Mouse (Mus musculus): ENCODE results near the gene Mogs. TPM values are rescaled to one million over a fixed set of nuclear protein-coding genes. Genes with fewer than 3 reads are reported as not detected.

The Mogs gene
- polyA plus RNA-seq, 1 experiment from 2014 or later: 34.9 TPM

DNA sequence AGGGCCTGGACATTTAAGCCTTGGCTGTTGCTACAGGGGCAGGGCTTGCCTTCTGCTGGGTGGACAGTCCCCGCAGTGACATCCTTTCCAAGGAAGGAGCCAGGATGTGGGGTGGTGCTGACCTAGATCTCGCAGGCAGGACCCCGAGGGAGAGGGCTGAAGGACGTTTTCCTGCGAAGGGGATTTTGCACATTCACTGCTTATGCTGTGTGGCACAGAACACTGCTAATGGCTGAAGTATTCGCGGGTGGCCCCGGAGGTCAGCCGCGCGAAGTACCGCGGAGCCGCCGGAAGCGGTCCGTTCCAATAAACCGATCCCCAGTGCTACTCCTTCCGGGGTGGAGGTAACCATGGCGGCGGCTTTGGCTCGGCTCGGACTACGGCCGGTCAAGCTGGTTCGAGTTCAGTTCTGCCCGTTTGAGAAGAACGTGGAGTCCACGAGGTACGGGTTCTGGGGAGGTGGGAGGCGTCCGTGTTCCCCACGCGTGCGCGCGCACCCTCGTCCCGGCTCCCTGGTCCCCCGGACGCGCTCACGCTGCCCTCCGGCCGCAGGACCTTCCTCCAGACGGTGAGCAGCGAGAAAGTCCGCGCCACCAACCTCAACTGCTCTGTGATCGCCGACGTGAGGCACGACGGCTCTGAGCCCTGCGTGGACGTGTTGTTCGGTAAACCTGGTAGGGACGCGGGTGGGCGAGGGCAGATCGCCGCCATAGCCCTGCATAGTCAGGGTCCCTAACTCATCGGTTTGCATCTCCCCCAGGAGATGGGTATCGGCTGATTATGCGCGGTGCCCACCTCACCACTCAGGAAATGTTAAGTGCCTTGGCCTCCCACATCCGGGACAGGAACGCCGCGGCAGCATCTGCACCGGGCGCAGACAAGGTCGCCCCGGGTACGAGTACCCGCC lies 6.3 kb upstream of the Mogs start, which contains the start of gene Mrpl53:
Mrpl53 (plus strand) TSS at position 279 of the 907 bp plus-strand sequence.
- ATAC-seq (ENCODE audit: low FRiP score, low TSS enrichment): peak; percentile 91
- Histone ChIP-seq H3K27ac (ENCODE audit: low read length) (peak within 1 kb of the TSS; percentile 88), H3K9me3 (ENCODE audit: low read length) (no peaks in the 10 kb centered on the region), H3K4me2 (replicated peaks; ENCODE audit: low read depth, low read length) (peak within 1 kb of the TSS; percentile 69), H3K27me3 (ENCODE audit: insufficient read depth, low read length) (no peaks in the 10 kb centered on the region), H3K4me1 (ENCODE audit: insufficient read depth, low read length) (peaks cover 15% of the 10 kb centered on the region), H3K36me3 (ENCODE audit: insufficient read depth, low read length) (no peaks in the 10 kb centered on the region; the same call in 1 of the 2 replicates), H3K9ac (replicated peaks; ENCODE audit: low read length) (peak within 1 kb of the TSS; percentile 95), H3K4me3 (ENCODE audit: low read length) (peak within 1 kb of the TSS; percentile 98)
- under 1% methylated on average over 76 of the region's 76 CpGs for WGBS

GRCm38 (mm10) chr6:83111510-83112136 lies 3.7 kb upstream of the Mogs start:
- Histone ChIP-seq H3K4me3 (ENCODE audit: low read length) (no peak overlapping the region), H3K36me3 (ENCODE audit: insufficient read depth, low read length) (no peaks in the 10 kb centered on the region; the same call in 1 of the 2 replicates), H3K27ac (ENCODE audit: low read length) (no peak overlapping the region), H3K4me2 (replicated peaks; ENCODE audit: low read depth, low read length) (no peak overlapping the region), H3K27me3 (ENCODE audit: insufficient read depth, low read length) (no peaks in the 10 kb centered on the region), H3K9ac (replicated peaks; ENCODE audit: low read length) (no peak overlapping the region), H3K9me3 (ENCODE audit: low read length) (no peaks in the 10 kb centered on the region), H3K4me1 (ENCODE audit: insufficient read depth, low read length) (peaks cover 28% of the 10 kb centered on the region)
- 89% methylated on average over 4 of the region's 4 CpGs for WGBS
- no peak for ATAC-seq (ENCODE audit: low FRiP score, low TSS enrichment)

DNA sequence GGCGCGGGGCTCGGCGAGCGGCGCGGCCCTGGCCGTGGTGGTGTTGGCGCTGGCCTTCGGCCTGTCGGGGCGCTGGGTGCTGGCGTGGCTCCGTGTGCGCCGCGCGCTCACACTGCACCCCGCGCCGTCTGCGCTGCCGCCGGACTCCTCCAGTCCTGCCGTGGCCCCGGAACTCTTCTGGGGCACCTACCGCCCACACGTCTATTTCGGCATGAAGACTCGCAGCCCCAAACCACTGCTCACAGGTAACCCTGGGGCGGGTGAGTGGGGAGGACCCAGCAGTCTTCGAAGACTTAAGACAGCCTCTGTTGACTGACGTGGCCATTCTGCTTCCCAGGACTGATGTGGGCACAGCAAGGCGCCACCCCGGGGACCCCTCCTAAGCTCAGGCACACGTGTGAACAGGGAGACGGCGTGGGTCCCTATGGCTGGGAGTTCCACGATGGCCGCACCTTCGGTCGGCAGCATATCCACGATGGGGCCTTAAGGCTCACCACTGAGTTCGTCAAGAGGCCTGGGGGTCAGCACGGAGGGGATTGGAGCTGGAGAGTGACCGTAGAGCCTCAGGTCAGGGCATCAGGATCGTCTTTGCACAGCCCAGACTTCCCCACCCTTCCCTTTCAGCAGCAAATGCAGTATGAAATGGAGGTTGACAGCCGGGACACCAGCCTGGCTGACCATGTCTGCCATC lies 531 bp downstream of the Mogs start:
- Histone ChIP-seq H3K36me3 (ENCODE audit: insufficient read depth, low read length) (peaks cover 17% of the 10 kb centered on the region), H3K9ac (replicated peaks; ENCODE audit: low read length) (peak overlapping the region; percentile 69), H3K9me3 (ENCODE audit: low read length) (no peaks in the 10 kb centered on the region), H3K4me3 (ENCODE audit: low read length) (peak overlapping the region; percentile 72), H3K4me1 (ENCODE audit: insufficient read depth, low read length) (peaks cover 41% of the 10 kb centered on the region), H3K27ac (ENCODE audit: low read length) (peak overlapping the region; percentile 21; the same call in 1 of the 2 replicates), H3K27me3 (ENCODE audit: insufficient read depth, low read length) (no peaks in the 10 kb centered on the region), H3K4me2 (replicated peaks; ENCODE audit: low read depth, low read length) (peak overlapping the region; percentile 90)
- peak; percentile 59 for ATAC-seq (ENCODE audit: low FRiP score, low TSS enrichment)
- WGBS: under 1% methylated on average over 41 of the region's 48 CpGs

- no peaks in the 10 kb centered on the region for H3K9me3 ChIP-seq (ENCODE audit: low read length)
- H3K27ac ChIP-seq (ENCODE audit: low read length): 0 out of 2 replicates have a peak overlapping the region, but pooled peaks have one; percentile 21
- peak overlapping the region; percentile 72 for H3K4me3 ChIP-seq (ENCODE audit: low read length)
- H3K9ac ChIP-seq (replicated peaks; ENCODE audit: low read length): peak overlapping the region; percentile 69
- WGBS: 62% methylated on average over 11 of the region's 11 CpGs
- H3K27me3 ChIP-seq (ENCODE audit: insufficient read depth, low read length): no peaks in the 10 kb centered on the region
- peaks cover 41% of the 10 kb centered on the region for H3K4me1 ChIP-seq (ENCODE audit: insufficient read depth, low read length)
- peaks cover 17% of the 10 kb centered on the region for H3K36me3 ChIP-seq (ENCODE audit: insufficient read depth, low read length)
- H3K4me2 ChIP-seq (replicated peaks; ENCODE audit: low read depth, low read length): peak overlapping the region; percentile 90
- ATAC-seq (ENCODE audit: low FRiP score, low TSS enrichment): no peak
These were observed 1.3 kb downstream of the Mogs start for GRCm38 (mm10) chr6:83116373-83117164.

DNA sequence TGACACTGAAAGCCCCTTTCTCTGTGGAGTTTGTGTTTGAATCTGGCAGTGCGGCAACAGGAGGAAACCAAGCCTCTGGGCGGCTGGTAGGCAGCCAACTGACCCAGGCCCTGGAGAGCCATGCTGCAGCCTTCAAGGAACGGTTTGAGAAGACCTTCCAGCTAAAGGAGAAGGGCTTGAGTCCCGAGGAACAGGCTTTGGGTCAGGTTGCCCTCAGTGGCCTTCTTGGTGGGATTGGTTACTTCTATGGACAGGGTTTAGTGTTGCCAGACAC lies 1.8 kb downstream of the Mogs start:
- Histone ChIP-seq H3K4me2 (replicated peaks; ENCODE audit: low read depth, low read length) (no peak overlapping the region), H3K9ac (replicated peaks; ENCODE audit: low read length) (0 out of 2 replicates have a peak overlapping the region, but pooled peaks have one; percentile 69), H3K27me3 (ENCODE audit: insufficient read depth, low read length) (no peaks in the 10 kb centered on the region), H3K9me3 (ENCODE audit: low read length) (no peaks in the 10 kb centered on the region), H3K36me3 (ENCODE audit: insufficient read depth, low read length) (peaks cover 17% of the 10 kb centered on the region), H3K27ac (ENCODE audit: low read length) (no peak overlapping the region), H3K4me1 (ENCODE audit: insufficient read depth, low read length) (peaks cover 43% of the 10 kb centered on the region), H3K4me3 (ENCODE audit: low read length) (no peak overlapping the region)
- WGBS: 82% methylated on average over 4 of the region's 4 CpGs
- ATAC-seq (ENCODE audit: low FRiP score, low TSS enrichment): no peak

DNA sequence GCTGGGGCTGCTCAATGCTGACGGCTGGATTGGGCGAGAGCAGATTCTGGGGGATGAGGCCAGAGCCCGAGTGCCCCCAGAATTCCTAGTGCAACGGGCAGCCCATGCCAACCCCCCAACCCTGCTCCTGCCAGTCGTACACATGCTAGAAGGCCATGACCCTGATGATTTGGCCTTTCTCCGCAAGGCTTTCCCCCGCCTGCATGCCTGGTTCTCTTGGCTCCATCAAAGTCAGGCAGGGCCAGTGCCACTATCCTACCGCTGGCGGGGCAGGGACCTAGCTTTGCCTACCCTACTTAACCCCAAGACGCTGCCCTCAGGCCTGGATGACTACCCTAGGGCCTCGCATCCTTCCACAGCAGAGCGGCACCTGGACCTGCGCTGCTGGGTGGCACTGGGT lies 2.3 kb downstream of the Mogs start:
- H3K9me3 ChIP-seq (ENCODE audit: low read length): no peaks in the 10 kb centered on the region
- H3K4me2 ChIP-seq (replicated peaks; ENCODE audit: low read depth, low read length): no peak overlapping the region
- H3K4me1 ChIP-seq (ENCODE audit: insufficient read depth, low read length): peaks cover 48% of the 10 kb centered on the region
- no peaks in the 10 kb centered on the region for H3K27me3 ChIP-seq (ENCODE audit: insufficient read depth, low read length)
- 87% methylated on average over 13 of the region's 13 CpGs for WGBS
- no peak overlapping the region; the same call in 1 of the 2 replicates for H3K27ac ChIP-seq (ENCODE audit: low read length)
- H3K4me3 ChIP-seq (ENCODE audit: low read length): no peak overlapping the region
- no peak overlapping the region; the same call in 1 of the 2 replicates for H3K9ac ChIP-seq (replicated peaks; ENCODE audit: low read length)
- no peak for ATAC-seq (ENCODE audit: low FRiP score, low TSS enrichment)
- peaks cover 17% of the 10 kb centered on the region for H3K36me3 ChIP-seq (ENCODE audit: insufficient read depth, low read length)

GRCm38 (mm10) chr6:83118369-83118768 lies 3.1 kb downstream of the Mogs start:
- H3K9me3 ChIP-seq (ENCODE audit: low read length): no peaks in the 10 kb centered on the region
- no peak overlapping the region for H3K4me2 ChIP-seq (replicated peaks; ENCODE audit: low read depth, low read length)
- no peak overlapping the region for H3K9ac ChIP-seq (replicated peaks; ENCODE audit: low read length)
- no peak overlapping the region for H3K4me3 ChIP-seq (ENCODE audit: low read length)
- no peaks in the 10 kb centered on the region for H3K27me3 ChIP-seq (ENCODE audit: insufficient read depth, low read length)
- no peak overlapping the region for H3K27ac ChIP-seq (ENCODE audit: low read length)
- no peak for ATAC-seq (ENCODE audit: low FRiP score, low TSS enrichment)
- WGBS: 82% methylated on average over 11 of the region's 11 CpGs
- H3K36me3 ChIP-seq (ENCODE audit: insufficient read depth, low read length): peaks cover 20% of the 10 kb centered on the region
- peaks cover 55% of the 10 kb centered on the region for H3K4me1 ChIP-seq (ENCODE audit: insufficient read depth, low read length)

- WGBS: 61% methylated on average over 14 of the region's 14 CpGs
- Histone ChIP-seq H3K4me1 (ENCODE audit: insufficient read depth, low read length) (peaks cover 62% of the 10 kb centered on the region), H3K9me3 (ENCODE audit: low read length) (no peaks in the 10 kb centered on the region), H3K9ac (replicated peaks; ENCODE audit: low read length) (peak overlapping the region; percentile 82), H3K4me2 (replicated peaks; ENCODE audit: low read depth, low read length) (peak overlapping the region; percentile 87; the same call in 1 of the 2 replicates), H3K36me3 (ENCODE audit: insufficient read depth, low read length) (peaks cover 20% of the 10 kb centered on the region), H3K27ac (ENCODE audit: low read length) (peak overlapping the region; percentile 45), H3K27me3 (ENCODE audit: insufficient read depth, low read length) (no peaks in the 10 kb centered on the region), H3K4me3 (ENCODE audit: low read length) (no peak overlapping the region)
- no peak for ATAC-seq (ENCODE audit: low FRiP score, low TSS enrichment)
These were observed 3.8 kb downstream of the Mogs start for GRCm38 (mm10) chr6:83118825-83119733.
